Mouse (Mus musculus) C2C12 (cell line): Measurements from ENCODE around the gene Arhgef26.

Experiments used
- CTCF ChIP-seq: IDR thresholded peaks from one replicate; pipeline ENCODE4 v1.5.1; 2011; ENCODE audit not compliant: control insufficient read depth, insufficient read depth, insufficient read length
- MAX ChIP-seq: IDR thresholded peaks from one replicate; pipeline ENCODE4 v1.6.1; 2011; ENCODE audit warnings: mild to moderate bottlenecking, control low read depth
- MYOD1 ChIP-seq: IDR thresholded peaks from one replicate; pipeline ENCODE4 v1.6.1; 2011; ENCODE audit warnings: low read depth; ENCODE audit not compliant: control insufficient read depth, insufficient read length
- USF1 ChIP-seq: IDR thresholded peaks from one replicate; pipeline ENCODE4 v1.6.1; 2011; ENCODE audit warnings: low read depth, mild to moderate bottlenecking, control low read depth, moderate library complexity

DNA sequence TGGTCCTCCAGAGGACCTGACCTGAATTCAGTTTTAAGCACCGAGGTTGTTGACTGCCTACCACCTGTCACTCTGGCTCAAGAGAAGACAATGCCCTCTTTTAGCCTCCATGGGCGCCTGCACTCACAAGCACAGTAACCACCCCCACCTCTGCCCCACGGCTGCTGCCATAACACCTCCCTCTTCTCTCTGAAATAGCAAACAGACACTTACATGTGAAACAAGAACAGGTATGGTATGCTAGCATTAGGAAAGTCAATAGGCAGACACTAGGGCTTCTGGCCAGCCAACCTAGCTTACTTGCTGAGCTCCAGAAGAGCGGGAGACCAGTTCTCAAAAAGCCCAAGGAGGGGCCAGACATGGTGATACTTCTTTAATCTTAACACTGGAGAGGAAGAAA lies 161.2 kb downstream of the Arhgef26 start:
- TF ChIP-seq MAX, result no peak
- TF ChIP-seq CTCF, result no peak
- no peak for TF ChIP-seq USF1
- no peak for TF ChIP-seq MYOD1
